Mouse (Mus musculus): Measurements from ENCODE around the gene Slc51b.

Gene Slc51b

GRCm38 (mm10) chr9:65422760-65423501 is at the start of gene Slc51b:
Slc51b (minus strand) TSS chr9:65422955.
- no peak for DNase-seq (ENCODE audit: low spot score)

GRCm38 (mm10) chr9:65467686-65468085 is 44.9 kb upstream of the Slc51b start:
- no peak for DNase-seq (ENCODE audit: low spot score)

GRCm38 (mm10) chr9:65465241-65465640 is 42.5 kb upstream of the Slc51b start:
- no peak for DNase-seq (ENCODE audit: low spot score)

- DNase-seq (ENCODE audit: low spot score), result peak; percentile 29
Measured at GRCm38 (mm10) chr9:65464161-65464560, 41.4 kb upstream of the Slc51b start.

- DNase-seq (ENCODE audit: low spot score), result no peak
Measured at GRCm38 (mm10) chr9:65462544-65462943, 39.8 kb upstream of the Slc51b start.

GRCm38 (mm10) chr9:65460732-65461442 is 38.1 kb upstream of the Slc51b start, which contains the start of gene Spg21:
Spg21 (plus strand) TSS chr9:65460947.
- peak; percentile 97 for DNase-seq (ENCODE audit: low spot score)

- no peak for DNase-seq (ENCODE audit: low spot score)
Measured at GRCm38 (mm10) chr9:65460198-65460597, 37.4 kb upstream of the Slc51b start.

- DNase-seq (ENCODE audit: low spot score), result no peak
Measured at GRCm38 (mm10) chr9:65458975-65459374, 36.2 kb upstream of the Slc51b start.

GRCm38 (mm10) chr9:65447951-65448350 is 25.2 kb upstream of the Slc51b start:
- DNase-seq (ENCODE audit: low spot score), result no peak

GRCm38 (mm10) chr9:65444692-65445091 is 21.9 kb upstream of the Slc51b start:
- DNase-seq (ENCODE audit: low spot score), result no peak

- peak; percentile 94 for DNase-seq (ENCODE audit: low spot score)
Measured at GRCm38 (mm10) chr9:65435671-65436301, 13.0 kb upstream of the Slc51b start, which contains the start of gene Mtfmt. Mtfmt (plus strand) TSS chr9:65435782.

- no peak for DNase-seq (ENCODE audit: low spot score)
Measured at GRCm38 (mm10) chr9:65435211-65435610, 12.5 kb upstream of the Slc51b start.

- DNase-seq (ENCODE audit: low spot score), result peak; percentile 48
Measured at GRCm38 (mm10) chr9:65434140-65434539, 11.4 kb upstream of the Slc51b start.

GRCm38 (mm10) chr9:65432236-65432635 is 9.5 kb upstream of the Slc51b start:
- peak; percentile 87 for DNase-seq (ENCODE audit: low spot score)

GRCm38 (mm10) chr9:65430921-65431320 is 8.2 kb upstream of the Slc51b start:
- DNase-seq (ENCODE audit: low spot score), result no peak

GRCm38 (mm10) chr9:65430401-65430800 is 7.6 kb upstream of the Slc51b start:
- no peak for DNase-seq (ENCODE audit: low spot score)

- DNase-seq (ENCODE audit: low spot score), result no peak
Measured at GRCm38 (mm10) chr9:65428003-65428402, 5.2 kb upstream of the Slc51b start.

- DNase-seq (ENCODE audit: low spot score), result no peak
Measured at GRCm38 (mm10) chr9:65427511-65427910, 4.8 kb upstream of the Slc51b start.

GRCm38 (mm10) chr9:65424393-65424792 is 1.6 kb upstream of the Slc51b start:
- no peak for DNase-seq (ENCODE audit: low spot score)

- DNase-seq (ENCODE audit: low spot score), result no peak
Measured at GRCm38 (mm10) chr9:65419633-65420032, 3.1 kb downstream of the Slc51b start.

- no peak for DNase-seq (ENCODE audit: low spot score)
Measured at GRCm38 (mm10) chr9:65417738-65418137, 5.0 kb downstream of the Slc51b start.

GRCm38 (mm10) chr9:65411326-65411725 is 11.4 kb downstream of the Slc51b start:
- DNase-seq (ENCODE audit: low spot score), result no peak

GRCm38 (mm10) chr9:65410378-65410777 is 12.4 kb downstream of the Slc51b start:
- DNase-seq (ENCODE audit: low spot score), result no peak

Data from urinary bladder, postnatal 14 days (tissue).